Mouse (Mus musculus) stomach, embryonic 16.5 days (tissue): ENCODE measurements around the gene D16Ertd472e. TPM values are rescaled to one million over a fixed set of nuclear protein-coding genes. Genes with fewer than 3 reads are reported as not detected.

Experiments used
- polyA plus RNA-seq: library from polyadenylated mRNA; unstranded; fragments of >200 nt; fragmentation: Nextera tagmentation; extraction: Ambion mirVana; gene quantifications from 2 replicates; pipeline ENCODE4 v1.2.1, GENCODE M21; 2015

D16Ertd472e gene
- polyA plus RNA-seq, 1 experiment from 2014 or later, result 12.8 TPM

Other genes with a start within 250 kb of the D16Ertd472e start
- 19.7 and 25.3 TPM in 2 replicates for gene Btg3, start 199.5 kb downstream of the D16Ertd472e start, polyA plus RNA-seq